8 mouse cellular contexts compared by ENCODE assay signal in genomic region chr1:163403498-163404126, GRCm38 (mm10). TPM values are rescaled to one million over a fixed set of nuclear protein-coding genes. Genes with fewer than 3 reads are reported as not detected.
DNase-seq lines count a peak whose midpoint lies in the region; ATAC-seq and TF ChIP-seq lines count a peak whose summit lies in the region.

Gene Gorab, minus strand, starts transcription at chr1:163403669.

- no peak for TF ChIP-seq CTCF in Patski (IDR thresholded peaks at IDR 0.05)

- DNase-seq in Patski (ENCODE audit: low read depth, low spot score): peak; percentile 80
- DNase-seq in cerebellum, postnatal 14 days: peak; percentile 98
- peak; percentile 92 to 95 for DNase-seq in frontal cortex, postnatal 14 days (ENCODE audit: low spot score in 2 of 2)
- peak; percentile 94 to 96 for DNase-seq in layer of hippocampus, postnatal 25 days (ENCODE audit: extremely low spot score in 1 of 2, low spot score in 1 of 2)
- peak; percentile 93 for DNase-seq in lung, postnatal 25 days (ENCODE audit: low spot score)
- peak; percentile 95 for DNase-seq in retina, embryonic 14.5 days (ENCODE audit: low spot score)
- peak; percentile 93 for DNase-seq in thymus, postnatal 4 days

- H3K4me3 ChIP-seq in hindbrain, embryonic 13.5 days: peak within 1 kb of the TSS; percentile 76

- peak within 1 kb of the TSS; percentile 89 for H3K9ac ChIP-seq in hindbrain, embryonic 13.5 days

- POLR2A ChIA-PET in Patski (lab: Charles Lee): no interaction called here

- in situ Hi-C loops in Patski (cut with MboI; ENCODE audit: low pct_unique_long_range_greater_than_20kb): no loop called here

- no peaks in the 10 kb centered on the region for H3K9me3 ChIP-seq in hindbrain, embryonic 13.5 days

- peak within 1 kb of the TSS; percentile 77 for H3K27ac ChIP-seq in hindbrain, embryonic 13.5 days

- ATAC-seq in Patski: peak; percentile 96
- peak; percentile 100 for ATAC-seq in hindbrain, embryonic 13.5 days (ENCODE audit: low FRiP score)

- no peaks in the 10 kb centered on the region for H3K36me3 ChIP-seq in hindbrain, embryonic 13.5 days

- CTCF ChIA-PET in Patski (lab: Charles Lee): no interaction called here

- H3K4me1 ChIP-seq in hindbrain, embryonic 13.5 days (replicated peaks): peaks cover 18% of the 10 kb centered on the region

- 1% methylated on average over 28 of the region's 28 CpGs for WGBS in hindbrain, embryonic 13.5 days

- H3K27me3 ChIP-seq in Patski: no peaks in the 10 kb centered on the region
- H3K27me3 ChIP-seq in hindbrain, embryonic 13.5 days: peaks cover 19% of the 10 kb centered on the region

- peak within 1 kb of the TSS; percentile 76 for H3K4me2 ChIP-seq in hindbrain, embryonic 13.5 days

RNA-seq across cellular contexts. Expression of gene Gorab, which starts in this region (rescaled TPM):
- polyA plus RNA-seq in Patski (2021): 22.4 TPM
- 23.8 and 27.5 TPM in 2 replicates for polyA plus RNA-seq in hindbrain, embryonic 13.5 days (2015; fragmentation: Nextera tagmentation; extraction: Ambion mirVana)
- 10 to 100 TPM; 13.1 to 14.5 TPM for total RNA-seq in layer of hippocampus, postnatal 25 days (2021)

Comparison
In these comparisons a context has a peak if more than half of its experiments do, and no peak if none do; other contexts are left out.
1. Peak in every context shown above with its lines: DNase-seq, ATAC-seq, H3K4me3 ChIP-seq and H3K27ac ChIP-seq.